Mouse (Mus musculus): ENCODE results near the gene Rbms3.
A peak's percentile ranks its signal among the peaks of the same experiment; 100 is the strongest.

The Rbms3 gene

DNA sequence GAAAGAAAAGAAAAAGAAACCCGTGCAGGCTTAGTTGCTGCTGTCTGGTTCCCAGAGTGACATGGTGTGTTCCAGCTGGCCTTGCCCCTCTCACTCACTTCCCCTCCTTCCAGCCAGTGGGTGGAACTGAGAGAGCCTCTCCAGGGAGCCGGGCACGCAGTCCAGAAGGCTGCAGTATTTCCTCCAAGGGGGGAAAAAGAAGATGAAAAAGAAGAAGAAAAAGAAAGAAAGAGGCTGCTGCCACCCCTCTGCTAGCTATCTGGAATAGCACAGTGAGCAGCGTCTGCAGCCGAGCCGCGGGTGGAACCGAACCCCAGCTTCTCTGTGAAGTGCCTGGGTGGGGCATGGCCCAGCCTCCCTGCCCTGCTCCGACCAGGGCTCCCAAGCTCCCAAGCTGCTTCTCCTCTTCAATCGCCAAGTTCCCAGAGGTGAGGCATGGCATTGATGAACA lies 377.3 kb downstream of the Rbms3 start:
- DNase-seq (ENCODE audit: low spot score in 2 of 2) = peak in 1 of 2 experiments; percentile 14

GRCm38 (mm10) chr9:117251521-117252368 lies 378.0 kb downstream of the Rbms3 start:
- peak in 1 of 2 experiments; percentile 10 for DNase-seq (ENCODE audit: low spot score in 2 of 2)

- no peak for DNase-seq (ENCODE audit: low spot score in 2 of 2)
Measured at GRCm38 (mm10) chr9:117250831-117251165, 378.9 kb downstream of the Rbms3 start.

GRCm38 (mm10) chr9:117250036-117250830 lies 379.5 kb downstream of the Rbms3 start:
- no peak for DNase-seq (ENCODE audit: low spot score in 2 of 2)

DNA sequence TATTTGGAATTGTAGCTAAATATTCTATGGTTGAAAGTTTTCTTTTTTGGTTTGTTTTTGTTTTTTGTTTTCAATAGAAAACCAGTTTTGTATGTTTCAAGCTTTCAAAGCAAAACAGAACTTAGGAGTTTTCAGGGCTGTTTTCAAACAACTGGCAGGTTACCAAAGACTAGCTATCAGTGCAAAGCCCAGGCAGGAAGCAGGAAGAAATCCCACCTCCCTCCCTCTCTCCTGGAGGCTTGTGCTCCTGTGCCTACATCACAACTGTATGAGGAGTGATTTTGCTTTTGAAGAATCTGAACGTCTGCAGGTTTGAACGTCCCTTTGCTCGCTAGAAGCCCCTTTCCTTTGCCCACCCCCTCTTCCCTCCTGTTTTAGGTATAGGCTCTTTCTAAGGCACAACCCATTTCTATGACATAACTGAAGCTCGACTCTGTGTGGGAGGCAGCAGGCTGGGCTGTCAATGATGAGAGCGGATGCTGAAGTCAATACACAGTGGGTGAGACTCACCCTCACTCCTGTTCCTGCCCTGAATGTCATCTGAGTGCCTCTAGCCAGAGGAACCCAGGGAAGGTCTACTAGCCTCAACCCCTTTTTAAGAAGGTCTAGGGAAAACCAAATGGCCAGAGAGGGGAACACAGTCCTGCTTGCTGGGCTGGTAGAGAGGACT lies 382.3 kb downstream of the Rbms3 start:
- no peak for DNase-seq (ENCODE audit: low spot score in 2 of 2)

DNA sequence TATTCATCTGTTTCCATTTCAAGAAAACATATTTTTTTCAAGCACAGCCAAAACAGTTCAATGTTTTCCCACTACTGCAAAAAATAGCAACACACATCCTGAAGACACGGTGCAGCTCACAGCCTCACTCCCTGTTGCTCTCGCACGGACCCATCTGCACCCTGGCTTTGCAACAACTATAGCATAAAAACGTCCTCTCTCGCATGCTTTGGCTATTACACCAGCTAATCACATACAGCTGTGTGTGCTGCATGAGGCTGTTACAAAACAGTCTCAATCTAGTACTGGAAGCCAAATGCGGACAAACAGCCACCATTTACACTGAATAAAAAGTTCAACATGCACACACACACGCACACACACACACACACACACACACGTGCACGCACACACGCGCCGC lies 383.5 kb downstream of the Rbms3 start:
- DNase-seq (ENCODE audit: low spot score in 2 of 2) = no peak

DNA sequence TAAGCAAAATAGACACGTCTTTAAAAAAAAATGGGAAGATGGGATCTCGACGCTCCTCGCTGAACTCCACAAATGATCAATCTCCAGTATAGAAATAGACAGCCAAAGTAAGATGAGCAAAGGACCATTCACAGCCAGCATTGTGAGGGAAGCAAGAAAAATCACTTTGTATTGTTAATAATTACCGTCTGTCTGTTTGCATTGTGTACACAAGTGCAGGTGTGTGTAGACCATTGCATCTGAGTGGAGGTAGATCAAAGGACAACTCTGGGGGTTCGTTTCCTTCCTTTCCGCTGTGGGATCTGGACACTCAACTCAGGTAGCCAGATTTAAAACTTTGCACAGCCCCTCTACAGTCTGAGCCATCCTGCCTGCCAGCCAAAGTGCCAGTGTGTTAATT lies 386.3 kb downstream of the Rbms3 start:
- DNase-seq (ENCODE audit: low spot score in 2 of 2) = no peak

GRCm38 (mm10) chr9:117234726-117235075 lies 395.0 kb downstream of the Rbms3 start:
- no peak for DNase-seq (ENCODE audit: low spot score in 2 of 2)

DNA sequence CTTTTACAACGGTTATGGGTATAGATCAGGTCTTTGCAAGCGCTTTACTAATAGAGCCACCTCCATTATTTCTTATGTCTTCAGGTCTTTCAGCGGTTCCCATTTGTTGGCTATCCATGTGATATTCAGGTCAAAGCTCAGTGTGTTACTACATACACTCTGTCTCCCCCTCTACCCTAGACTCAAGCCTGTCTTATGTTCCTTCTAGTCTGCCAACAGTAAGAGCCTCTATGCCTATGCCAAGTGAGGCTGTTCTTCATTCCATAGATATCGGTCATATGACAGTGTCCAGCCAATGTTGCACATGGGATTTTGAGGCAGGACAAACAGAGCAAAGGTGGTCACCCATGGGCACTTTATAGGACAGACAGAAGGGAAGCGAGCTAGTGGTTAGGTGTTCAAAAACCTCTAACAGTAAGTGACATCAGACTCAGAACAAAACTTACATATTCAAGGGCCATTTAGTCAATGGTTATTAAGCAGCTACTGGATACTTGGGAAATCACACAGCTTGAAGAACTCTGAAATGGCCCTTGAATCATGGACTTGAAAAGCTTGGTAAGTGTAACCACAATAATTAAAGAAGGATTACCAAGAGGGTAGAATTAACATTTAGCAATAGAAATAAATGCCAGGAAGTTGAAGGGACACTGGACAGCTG lies 395.5 kb downstream of the Rbms3 start:
- no peak for DNase-seq (ENCODE audit: low spot score in 2 of 2)

GRCm38 (mm10) chr9:117222741-117223140 lies 407.0 kb downstream of the Rbms3 start:
- DNase-seq (ENCODE audit: low spot score in 2 of 2) = no peak

DNA sequence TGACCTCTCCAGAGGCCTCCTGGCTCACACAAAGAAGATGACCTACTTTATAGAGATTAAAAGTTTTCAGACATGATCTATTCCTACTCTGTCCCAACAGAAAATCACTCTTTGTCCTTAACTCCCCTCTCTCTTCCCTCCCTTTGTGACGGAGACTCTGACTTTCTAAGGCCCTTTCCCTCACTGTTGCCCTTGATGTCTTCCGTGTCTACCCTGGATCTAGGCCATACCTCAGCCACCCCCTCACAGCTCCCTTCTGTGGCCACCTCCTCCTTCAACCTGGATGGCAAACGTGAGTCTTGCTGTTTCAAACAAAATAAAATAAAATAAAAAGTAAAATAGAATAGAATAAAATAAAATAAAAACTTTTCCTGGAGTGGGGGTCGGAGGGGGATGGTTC lies 408.2 kb downstream of the Rbms3 start:
- no peak for DNase-seq (ENCODE audit: low spot score in 2 of 2)

DNA sequence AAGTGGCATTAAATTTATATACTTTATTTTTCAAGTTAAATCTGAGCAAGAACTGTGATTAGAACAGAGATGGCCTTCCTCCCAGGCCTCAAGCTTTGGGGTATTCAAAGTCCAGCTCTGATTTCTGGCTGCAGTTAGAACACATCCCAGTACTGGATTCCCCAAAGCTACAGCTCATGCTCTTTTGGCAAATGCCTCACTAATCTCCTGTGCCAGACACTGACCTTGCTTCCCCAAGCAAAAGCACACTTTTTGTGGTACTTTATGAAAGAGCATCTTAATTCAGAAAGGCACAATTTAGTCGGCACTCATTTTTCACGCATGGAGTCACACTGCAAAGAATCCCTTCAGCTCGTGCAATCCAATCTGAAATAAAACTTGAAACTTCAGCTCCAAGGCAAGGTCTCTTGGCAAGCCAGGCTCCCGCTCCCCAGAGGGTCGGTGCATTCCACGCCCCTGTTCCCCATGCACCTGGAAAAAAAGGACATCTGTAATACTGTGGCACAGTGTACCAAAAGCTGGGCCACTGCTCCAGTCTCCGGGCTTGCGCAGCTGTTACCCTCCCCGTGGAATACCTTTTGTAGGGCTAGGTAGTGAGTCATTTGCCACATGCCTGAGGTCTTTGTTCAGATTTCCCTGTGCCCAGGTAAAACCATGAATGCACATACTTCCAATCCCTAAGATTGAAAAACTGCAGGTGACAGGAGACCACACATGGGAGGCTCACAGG lies 413.5 kb downstream of the Rbms3 start:
- DNase-seq (ENCODE audit: low spot score in 2 of 2) = no peak

- DNase-seq (ENCODE audit: low spot score in 2 of 2) = no peak
Measured at GRCm38 (mm10) chr9:117212023-117212422, 417.7 kb downstream of the Rbms3 start.

DNA sequence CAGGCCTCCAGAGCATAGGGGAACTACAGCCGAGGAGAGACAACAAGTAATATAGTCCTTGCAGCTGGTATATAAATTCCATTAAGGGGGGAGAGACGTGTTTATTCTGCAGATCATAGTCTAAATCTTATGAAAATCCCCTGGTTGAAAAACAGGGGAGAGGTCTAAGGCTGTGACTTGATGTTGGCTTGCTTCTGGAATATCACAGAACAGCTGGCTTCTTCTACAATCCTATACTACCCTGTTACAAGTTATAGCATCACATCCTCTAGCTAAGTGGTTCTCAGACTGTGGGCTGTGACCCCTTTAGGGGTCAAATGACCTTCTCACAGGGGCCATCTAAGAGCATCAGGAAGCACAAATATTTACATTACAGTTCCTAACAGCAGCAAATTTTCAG lies 419.4 kb downstream of the Rbms3 start:
- DNase-seq (ENCODE audit: low spot score in 2 of 2) = no peak

DNA sequence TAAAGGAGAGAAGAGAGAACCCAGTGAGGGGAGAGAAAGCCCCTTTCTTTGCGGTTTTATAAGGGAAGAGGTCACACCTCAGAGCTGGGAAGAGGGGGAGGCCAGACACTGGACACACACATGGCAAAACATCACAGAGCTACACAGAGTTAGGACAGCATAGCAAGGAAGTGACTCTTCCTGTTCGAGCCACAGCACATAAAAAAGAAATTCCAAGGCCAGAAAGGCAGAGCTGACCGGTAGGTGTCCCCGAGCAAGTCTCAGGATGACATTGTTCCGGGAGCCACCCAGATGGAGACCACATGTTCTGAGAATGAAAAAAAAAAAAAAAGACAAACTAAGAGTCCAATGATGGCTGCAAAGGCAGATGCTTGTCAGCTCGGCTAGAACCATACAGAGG lies 424.3 kb downstream of the Rbms3 start:
- DNase-seq (ENCODE audit: low spot score in 2 of 2) = no peak

- DNase-seq (ENCODE audit: low spot score in 2 of 2) = no peak
Measured at GRCm38 (mm10) chr9:117200067-117200658, 429.6 kb downstream of the Rbms3 start.

- no peak for DNase-seq (ENCODE audit: low spot score in 2 of 2)
Measured at GRCm38 (mm10) chr9:117197531-117197930, 432.2 kb downstream of the Rbms3 start.

DNA sequence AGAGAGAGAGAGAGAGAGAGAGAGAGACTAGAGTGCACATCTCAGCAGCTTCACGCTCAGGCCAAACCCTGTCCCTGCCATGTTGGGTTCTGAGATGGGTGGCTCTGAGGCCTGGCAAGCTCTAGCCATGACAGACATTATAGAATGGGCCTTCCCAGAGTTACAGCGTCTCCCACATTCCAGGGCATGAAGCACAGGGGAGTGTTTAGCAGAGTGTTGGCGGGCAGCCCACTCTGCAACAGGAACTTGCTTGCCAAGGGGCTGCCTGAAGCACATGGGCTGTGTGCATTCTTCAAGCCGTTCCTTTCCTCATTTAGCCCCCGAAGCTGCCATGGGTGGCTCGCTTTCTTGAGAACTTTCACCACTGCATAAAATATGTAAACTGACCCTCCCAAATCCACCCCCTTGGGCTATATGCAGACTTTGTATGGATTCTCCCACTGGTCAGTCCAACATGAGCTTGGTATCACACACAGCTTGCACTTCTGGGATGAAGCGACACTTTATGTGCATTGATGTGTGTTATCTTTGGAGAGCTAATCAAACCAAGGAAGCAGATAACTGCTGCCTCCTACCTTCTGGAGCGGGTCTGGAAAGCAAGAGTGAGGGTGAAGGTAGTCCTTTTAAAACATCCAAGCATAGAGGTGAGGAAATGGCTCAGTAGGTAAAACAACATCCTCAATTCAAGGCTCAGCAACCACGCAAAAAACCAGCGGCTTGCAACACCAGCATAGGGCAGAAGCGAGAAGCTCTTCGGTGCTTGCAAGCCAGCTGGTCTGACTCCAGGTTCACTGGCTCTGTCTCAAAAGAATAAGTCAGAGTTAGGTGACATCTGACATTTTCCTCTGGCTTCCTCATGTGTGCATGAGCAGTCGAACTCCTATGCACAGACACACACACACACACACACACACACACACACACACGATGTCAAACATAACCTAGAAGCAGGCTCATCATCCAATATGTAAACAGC lies 436.9 kb downstream of the Rbms3 start:
- DNase-seq (ENCODE audit: low spot score in 2 of 2) = peak; percentile 19 to 21

DNA sequence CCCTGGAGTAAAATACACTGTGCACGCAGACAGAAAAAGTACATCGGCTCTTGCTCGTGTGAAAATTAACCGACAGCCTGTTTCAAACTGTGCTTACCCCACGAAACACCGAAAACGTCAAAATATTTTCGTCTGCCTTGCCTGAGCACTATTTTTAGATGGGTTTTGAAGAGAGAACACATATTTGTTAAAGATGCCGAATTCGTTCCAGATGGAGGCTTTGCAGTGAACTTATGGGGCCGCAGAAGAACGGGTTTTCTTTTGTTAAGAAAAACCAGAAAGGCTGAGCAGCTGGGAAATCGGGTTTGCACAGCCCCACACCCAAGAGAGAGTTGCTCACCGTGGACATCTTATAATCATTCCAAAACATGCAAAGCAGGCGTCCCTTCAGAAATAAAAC lies 437.6 kb downstream of the Rbms3 start:
- DNase-seq (ENCODE audit: low spot score in 2 of 2) = peak; percentile 8 to 10

DNA sequence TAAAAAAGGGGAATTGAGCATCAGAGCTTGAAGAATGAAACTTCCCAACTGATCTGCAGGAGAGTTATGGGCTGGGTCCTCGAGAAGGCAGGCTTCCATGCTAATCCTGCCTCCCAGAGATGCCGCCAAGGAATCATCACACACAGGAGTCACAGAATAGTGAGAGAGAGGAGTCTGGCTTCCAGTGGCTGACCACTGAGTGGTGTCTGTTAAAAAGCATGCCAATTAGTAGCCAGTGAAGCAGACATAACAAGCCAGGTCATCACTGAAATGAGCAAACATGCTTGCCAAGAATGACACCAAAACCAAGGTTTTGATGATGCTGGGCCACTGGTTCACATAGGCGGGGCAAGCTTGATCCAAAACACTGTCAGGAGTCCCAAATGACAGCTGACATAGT lies 441.3 kb downstream of the Rbms3 start:
- no peak for DNase-seq (ENCODE audit: low spot score in 2 of 2)

All from frontal cortex, postnatal 14 days (tissue).